Mouse (Mus musculus): Measurements from ENCODE around the gene Rarg. TPM values are rescaled to one million over a fixed set of nuclear protein-coding genes. Genes with fewer than 3 reads are reported as not detected.
"Not testable (repeated sequence)": the region's sequence is repeated elsewhere in the genome, so short reads cannot be mapped to it uniquely, and the experiment has no call there.

The Rarg gene
- polyA plus RNA-seq, 1 experiment from 2014 or later, result 10.1 TPM

GRCm38 (mm10) chr15:102232764-102233163, 24.6 kb downstream of the Rarg start:
- WGBS, result 90% methylated on average over 7 of the region's 7 CpGs
- Histone ChIP-seq H3K36me3 (ENCODE audit: control insufficient read depth, insufficient read depth, low read length) (no peaks in the 10 kb centered on the region), H3K4me1 (ENCODE audit: control insufficient read depth, insufficient read depth, low read length) (peaks cover 13% of the 10 kb centered on the region), H3K27me3 (ENCODE audit: control insufficient read depth, insufficient read depth, low read length) (no peaks in the 10 kb centered on the region), H3K9ac (ENCODE audit: low read length) (no peak overlapping the region), H3K4me3 (ENCODE audit: low read depth, low read length) (no peak overlapping the region), H3K9me3 (ENCODE audit: control insufficient read depth, low read length) (no peaks in the 10 kb centered on the region), H3K27ac (ENCODE audit: low read depth, low read length) (no peak overlapping the region), H3K4me2 (no peak overlapping the region)
- DNase-seq (ENCODE audit: low spot score, missing footprints) (no peak), ATAC-seq (ENCODE audit: low FRiP score) (no peak)

GRCm38 (mm10) chr15:102231748-102232147, 25.6 kb downstream of the Rarg start, which contains the start of gene Itgb7:
Gene Itgb7 (minus strand): TSS chr15:102231944.
- H3K4me1 ChIP-seq (ENCODE audit: control insufficient read depth, insufficient read depth, low read length), result peaks cover 13% of the 10 kb centered on the region
- H3K4me3 ChIP-seq (ENCODE audit: low read depth, low read length), result no peak within 1 kb of the TSS
- H3K9me3 ChIP-seq (ENCODE audit: control insufficient read depth, low read length), result no peaks in the 10 kb centered on the region
- H3K27ac ChIP-seq (ENCODE audit: low read depth, low read length), result no peak within 1 kb of the TSS
- no peaks in the 10 kb centered on the region for H3K36me3 ChIP-seq (ENCODE audit: control insufficient read depth, insufficient read depth, low read length)
- H3K27me3 ChIP-seq (ENCODE audit: control insufficient read depth, insufficient read depth, low read length), result no peaks in the 10 kb centered on the region
- no peak within 1 kb of the TSS for H3K4me2 ChIP-seq
- no peak within 1 kb of the TSS for H3K9ac ChIP-seq (ENCODE audit: low read length)
- ATAC-seq (ENCODE audit: low FRiP score), result no peak
- 58% methylated on average over 6 of the region's 6 CpGs for WGBS
- DNase-seq (ENCODE audit: low spot score, missing footprints), result no peak

GRCm38 (mm10) chr15:102230408-102231321, 26.7 kb downstream of the Rarg start:
- 88% methylated on average over 17 of the region's 17 CpGs for WGBS

GRCm38 (mm10) chr15:102225619-102226018, 31.7 kb downstream of the Rarg start:
- H3K9ac ChIP-seq (ENCODE audit: low read length); H3K4me2 ChIP-seq; H3K27ac ChIP-seq (ENCODE audit: low read depth, low read length); H3K4me1 ChIP-seq (ENCODE audit: control insufficient read depth, insufficient read depth, low read length); H3K9me3 ChIP-seq (ENCODE audit: control insufficient read depth, low read length); H3K4me3 ChIP-seq (ENCODE audit: low read depth, low read length); H3K36me3 ChIP-seq (ENCODE audit: control insufficient read depth, insufficient read depth, low read length); ATAC-seq (ENCODE audit: low FRiP score): not testable (repeated sequence)
- peaks cover 18% of the 10 kb centered on the region for H3K27me3 ChIP-seq (ENCODE audit: control insufficient read depth, insufficient read depth, low read length)
- 72% methylated on average over 6 of the region's 6 CpGs for WGBS
- DNase-seq (ENCODE audit: low spot score, missing footprints), result peak; percentile 68

More at GRCm38 (mm10) chr15:102230408-102231321, 26.7 kb downstream of the Rarg start:
- H3K4me1 ChIP-seq (ENCODE audit: control insufficient read depth, insufficient read depth, low read length), result peaks cover 10% of the 10 kb centered on the region
- H3K9me3 ChIP-seq (ENCODE audit: control insufficient read depth, low read length), result no peaks in the 10 kb centered on the region
- no peaks in the 10 kb centered on the region for H3K27me3 ChIP-seq (ENCODE audit: control insufficient read depth, insufficient read depth, low read length)
- H3K4me2 ChIP-seq, result no peak overlapping the region
- DNase-seq (ENCODE audit: low spot score, missing footprints) (no peak), ATAC-seq (ENCODE audit: low FRiP score) (no peak)
- H3K4me3 ChIP-seq (ENCODE audit: low read depth, low read length), result no peak overlapping the region
- H3K36me3 ChIP-seq (ENCODE audit: control insufficient read depth, insufficient read depth, low read length), result no peaks in the 10 kb centered on the region
- H3K27ac ChIP-seq (ENCODE audit: low read depth, low read length), result no peak overlapping the region
- no peak overlapping the region for H3K9ac ChIP-seq (ENCODE audit: low read length)

- H3K9me3 ChIP-seq (ENCODE audit: control insufficient read depth, low read length), result no peaks in the 10 kb centered on the region
- H3K27me3 ChIP-seq (ENCODE audit: control insufficient read depth, insufficient read depth, low read length), result peaks cover 18% of the 10 kb centered on the region
- H3K4me3 ChIP-seq (ENCODE audit: low read depth, low read length), result peak overlapping the region; percentile 32
- no peaks in the 10 kb centered on the region; the same call in 1 of the 2 replicates for H3K4me1 ChIP-seq (ENCODE audit: control insufficient read depth, insufficient read depth, low read length)
- 20% methylated on average over 21 of the region's 21 CpGs for WGBS
- no peak overlapping the region for H3K27ac ChIP-seq (ENCODE audit: low read depth, low read length)
- DNase-seq (ENCODE audit: low spot score, missing footprints), result peak; percentile 94
- H3K4me2 ChIP-seq, result peak overlapping the region; percentile 68
- ATAC-seq (ENCODE audit: low FRiP score), result no peak
- no peaks in the 10 kb centered on the region for H3K36me3 ChIP-seq (ENCODE audit: control insufficient read depth, insufficient read depth, low read length)
- peak overlapping the region; percentile 2 for H3K9ac ChIP-seq (ENCODE audit: low read length)
Observed at GRCm38 (mm10) chr15:102224992-102225617, 32.2 kb downstream of the Rarg start.

- peaks cover 18% of the 10 kb centered on the region for H3K27me3 ChIP-seq (ENCODE audit: control insufficient read depth, insufficient read depth, low read length)
- H3K9ac ChIP-seq (ENCODE audit: low read length), result peak overlapping the region; percentile 2
- 4% methylated on average over 43 of the region's 43 CpGs for WGBS
- H3K27ac ChIP-seq (ENCODE audit: low read depth, low read length), result no peak overlapping the region
- peak; percentile 78 for ATAC-seq (ENCODE audit: low FRiP score)
- H3K4me3 ChIP-seq (ENCODE audit: low read depth, low read length), result peak overlapping the region; percentile 32
- DNase-seq (ENCODE audit: low spot score, missing footprints), result peak; percentile 96
- no peaks in the 10 kb centered on the region for H3K9me3 ChIP-seq (ENCODE audit: control insufficient read depth, low read length)
- no peaks in the 10 kb centered on the region for H3K36me3 ChIP-seq (ENCODE audit: control insufficient read depth, insufficient read depth, low read length)
- no peaks in the 10 kb centered on the region; the same call in 1 of the 2 replicates for H3K4me1 ChIP-seq (ENCODE audit: control insufficient read depth, insufficient read depth, low read length)
- H3K4me2 ChIP-seq, result peak overlapping the region; percentile 68
Observed at GRCm38 (mm10) chr15:102224186-102224991, 32.9 kb downstream of the Rarg start.

- Histone ChIP-seq H3K4me1 (ENCODE audit: control insufficient read depth, insufficient read depth, low read length) (no peaks in the 10 kb centered on the region; the same call in 1 of the 2 replicates), H3K4me3 (ENCODE audit: low read depth, low read length) (no peak overlapping the region), H3K9ac (ENCODE audit: low read length) (no peak overlapping the region), H3K9me3 (ENCODE audit: control insufficient read depth, low read length) (no peaks in the 10 kb centered on the region), H3K27me3 (ENCODE audit: control insufficient read depth, insufficient read depth, low read length) (peaks cover 18% of the 10 kb centered on the region), H3K27ac (ENCODE audit: low read depth, low read length) (no peak overlapping the region), H3K4me2 (no peak overlapping the region), H3K36me3 (ENCODE audit: control insufficient read depth, insufficient read depth, low read length) (no peaks in the 10 kb centered on the region)
- WGBS, result 72% methylated on average over 10 of the region's 10 CpGs
- ATAC-seq (ENCODE audit: low FRiP score) (no peak), DNase-seq (ENCODE audit: low spot score, missing footprints) (peak; percentile 80)
Observed at GRCm38 (mm10) chr15:102222386-102222785, 34.9 kb downstream of the Rarg start.

- no peaks in the 10 kb centered on the region for H3K9me3 ChIP-seq (ENCODE audit: control insufficient read depth, low read length)
- H3K27me3 ChIP-seq (ENCODE audit: control insufficient read depth, insufficient read depth, low read length), result 0 out of 2 replicates have a peak, but pooled peaks cover 1% of the 10 kb centered on the region
- H3K4me3 ChIP-seq (ENCODE audit: low read depth, low read length), result no peak overlapping the region
- DNase-seq (ENCODE audit: low spot score, missing footprints), result peak; percentile 69
- no peak overlapping the region for H3K27ac ChIP-seq (ENCODE audit: low read depth, low read length)
- H3K36me3 ChIP-seq (ENCODE audit: control insufficient read depth, insufficient read depth, low read length), result peaks cover 6% of the 10 kb centered on the region
- H3K4me1 ChIP-seq (ENCODE audit: control insufficient read depth, insufficient read depth, low read length), result no peaks in the 10 kb centered on the region
- no peak overlapping the region for H3K4me2 ChIP-seq
- ATAC-seq (ENCODE audit: low FRiP score), result no peak
- H3K9ac ChIP-seq (ENCODE audit: low read length), result no peak overlapping the region
- 91% methylated on average over 7 of the region's 7 CpGs for WGBS
Observed at GRCm38 (mm10) chr15:102217325-102217724, 40.0 kb downstream of the Rarg start.

Data from midbrain, embryonic 11.5 days (tissue).